Mouse (Mus musculus) liver (tissue): ENCODE measurements at regions not wholly inside any gene's neighbourhood (a gene's known extent, or its start where the extent isn't known, plus 50 kb on each side); places are given as distances from the start of the nearest gene placed in this dataset.

Source experiments
- DNase-seq: peaks from one replicate; pipeline ENCODE4 v3.0.0-alpha.2; 2020; ENCODE audit warnings: mixed read lengths

DNA sequence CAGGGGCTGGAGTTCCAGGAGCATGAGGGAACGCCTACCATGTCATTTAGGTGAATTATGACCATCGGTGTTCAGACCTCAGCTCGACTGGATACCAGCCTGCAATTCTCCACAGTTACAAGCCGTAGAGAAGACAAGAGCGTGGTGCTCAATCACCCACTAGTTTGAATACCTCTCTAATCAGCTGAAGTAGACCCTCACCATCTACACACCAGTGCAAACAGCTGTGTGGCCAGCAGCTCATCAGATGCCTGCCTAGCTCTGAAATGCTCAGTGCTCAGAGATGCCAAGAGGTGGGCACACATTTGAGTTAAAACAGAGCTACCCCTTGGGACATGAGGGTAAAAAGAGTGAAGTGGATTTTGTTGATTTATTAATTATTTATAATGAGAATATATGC, 660.2 kb downstream of the Magi1 start:
- DNase-seq = no peak

DNA sequence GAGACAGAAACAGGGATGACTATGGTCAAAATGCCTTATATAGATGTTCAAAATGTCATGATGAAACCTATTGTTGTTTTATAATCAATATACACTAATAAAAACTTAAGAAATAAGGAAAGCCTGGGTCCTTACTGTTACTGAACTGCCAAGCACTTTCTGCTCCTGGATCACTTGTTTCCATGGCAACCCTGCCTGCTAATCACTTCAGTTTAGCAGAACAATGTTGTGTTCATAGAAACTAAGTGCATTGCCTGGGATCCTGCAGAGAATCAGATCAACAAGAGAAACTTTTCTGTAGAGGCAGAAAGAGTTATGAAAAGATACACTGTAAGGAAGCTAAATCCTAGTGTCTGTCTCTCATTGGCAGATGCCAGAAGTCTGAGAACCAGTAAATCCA, 666.8 kb downstream of the Magi1 start:
- DNase-seq = no peak

DNA sequence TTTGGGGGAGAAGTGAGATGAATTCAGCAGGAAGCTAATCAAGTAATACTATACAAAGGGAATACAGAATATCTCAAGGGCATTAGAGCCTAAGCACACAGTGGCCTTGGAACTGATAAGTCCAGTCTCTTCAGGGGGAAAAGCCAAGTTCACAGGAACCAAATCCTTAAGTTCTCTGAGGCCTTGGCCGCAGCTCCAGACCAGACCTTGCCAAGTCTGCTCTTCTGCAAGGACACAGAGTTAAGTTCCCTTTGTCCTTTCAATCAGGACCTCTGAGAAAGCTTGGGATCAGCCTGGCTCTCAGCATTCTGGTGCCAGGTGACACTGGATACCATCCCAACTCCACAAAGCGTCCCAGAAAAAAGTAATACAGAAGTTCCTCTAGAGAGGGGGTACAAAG, 657.1 kb upstream of the Adamts9 start:
- DNase-seq = no peak

DNA sequence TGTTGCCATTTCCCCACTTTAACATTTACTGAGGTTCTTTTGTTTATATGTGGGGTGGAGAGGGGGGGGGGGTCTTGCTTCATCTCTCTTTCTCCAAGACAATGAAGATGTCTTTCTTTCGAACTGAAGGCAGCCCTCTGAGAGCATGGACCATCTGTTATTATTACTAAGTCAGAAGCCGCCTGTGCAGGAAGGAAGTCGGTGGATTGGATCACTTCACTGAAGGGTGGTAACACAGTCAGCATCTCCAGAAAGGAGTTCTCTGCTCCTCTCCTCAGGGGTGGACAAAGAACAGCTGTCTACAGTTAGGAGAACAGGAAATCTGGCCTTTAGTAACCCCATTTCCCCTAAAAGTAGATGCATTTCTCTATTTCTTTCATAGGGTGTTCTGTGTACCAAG, 656.1 kb upstream of the Adamts9 start:
- DNase-seq = no peak

DNA sequence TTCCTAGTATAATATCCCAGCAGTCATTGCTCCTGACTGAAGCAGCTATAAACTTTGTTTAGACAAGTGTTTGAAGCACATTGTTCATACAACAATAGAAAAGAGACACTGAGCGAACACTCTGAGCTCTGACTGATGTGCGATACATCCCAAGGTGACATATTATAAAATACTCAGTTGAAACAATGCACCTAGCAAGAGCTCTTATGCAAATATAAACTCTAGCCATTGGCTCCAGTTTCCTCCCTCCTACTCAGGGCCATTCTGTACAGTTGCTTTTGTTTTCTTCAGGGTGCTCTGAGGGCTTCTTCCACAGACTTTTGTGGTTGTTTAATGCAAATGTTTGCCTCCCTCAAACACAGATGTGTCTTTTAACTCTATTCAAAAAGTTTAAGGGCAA, 646.6 kb upstream of the Adamts9 start:
- no peak for DNase-seq

DNA sequence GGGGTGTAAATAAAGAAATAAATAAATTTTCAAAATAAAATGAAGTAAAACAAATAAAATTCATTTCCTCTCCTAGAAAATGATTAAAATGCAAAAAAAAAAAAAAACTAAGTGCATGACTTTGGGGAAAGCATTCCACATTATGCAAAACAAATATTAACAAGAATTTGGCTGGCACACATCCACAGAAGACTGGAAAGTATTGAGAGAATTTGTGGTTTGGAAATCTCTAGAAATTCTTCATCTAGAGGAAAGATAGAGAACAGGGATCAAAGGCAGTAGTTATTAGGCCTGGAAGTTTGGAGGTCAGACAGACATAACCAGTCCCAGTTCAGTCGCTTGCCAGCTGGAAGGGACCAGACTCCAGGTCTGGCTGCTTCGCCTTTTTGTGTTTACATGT, 643.6 kb upstream of the Adamts9 start:
- no peak for DNase-seq

DNA sequence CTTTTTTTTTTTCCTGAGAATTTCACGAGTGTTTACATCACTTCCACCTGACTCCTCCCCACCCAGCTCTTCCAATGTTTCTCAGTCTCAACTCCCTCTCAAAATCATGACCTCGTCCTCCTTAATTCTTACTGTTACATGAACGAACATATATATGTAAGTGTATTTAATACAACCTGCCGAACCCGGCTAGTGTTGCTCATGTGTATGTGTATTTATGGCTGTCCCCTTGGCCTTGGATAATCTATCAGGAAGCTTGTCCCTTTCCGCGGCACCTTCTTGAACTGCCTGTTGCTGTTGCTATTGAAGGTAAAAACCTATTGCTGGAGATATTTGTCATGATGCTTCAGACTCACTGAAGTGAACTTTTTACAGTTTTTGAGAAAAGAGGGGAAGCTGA, 637.8 kb upstream of the Adamts9 start:
- no peak for DNase-seq

DNA sequence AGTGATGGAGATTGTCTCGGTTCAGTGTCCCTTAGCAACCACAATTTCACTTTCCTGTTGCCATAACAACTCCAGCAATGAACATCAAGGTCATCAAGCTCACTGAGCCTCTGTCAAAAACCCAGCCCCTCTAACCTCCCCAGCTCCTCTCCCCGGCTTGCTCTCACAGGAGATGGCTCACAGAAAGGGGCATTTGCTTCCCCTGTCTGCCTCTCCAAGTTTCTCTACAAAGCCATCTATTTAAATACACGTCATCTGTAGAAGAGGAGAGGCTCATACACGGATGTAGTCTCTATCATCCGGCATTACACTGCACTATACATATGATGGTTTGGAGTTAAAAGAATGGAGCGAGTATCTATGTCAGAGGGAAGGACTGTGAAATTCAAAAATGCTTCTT, 637.4 kb upstream of the Adamts9 start:
- DNase-seq = no peak

DNA sequence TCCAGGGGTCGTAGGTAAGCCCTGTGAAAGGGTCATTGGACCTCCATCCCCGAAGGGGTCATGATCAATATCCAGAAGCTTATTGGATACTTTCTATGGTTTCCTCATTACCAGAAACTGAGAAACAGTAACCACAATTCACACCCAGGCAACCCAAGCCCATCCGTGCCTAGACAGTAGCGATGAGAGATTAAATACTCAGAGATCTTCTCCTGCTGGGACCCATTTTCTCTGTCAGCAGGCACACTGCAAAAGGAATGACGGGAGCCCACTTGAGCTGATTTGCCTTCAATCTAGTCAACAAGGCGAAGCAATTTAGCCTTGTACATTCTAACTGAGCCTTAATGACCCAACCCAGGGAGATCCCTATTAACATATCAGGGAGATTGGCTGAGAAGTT, 632.0 kb upstream of the Adamts9 start:
- no peak for DNase-seq

DNA sequence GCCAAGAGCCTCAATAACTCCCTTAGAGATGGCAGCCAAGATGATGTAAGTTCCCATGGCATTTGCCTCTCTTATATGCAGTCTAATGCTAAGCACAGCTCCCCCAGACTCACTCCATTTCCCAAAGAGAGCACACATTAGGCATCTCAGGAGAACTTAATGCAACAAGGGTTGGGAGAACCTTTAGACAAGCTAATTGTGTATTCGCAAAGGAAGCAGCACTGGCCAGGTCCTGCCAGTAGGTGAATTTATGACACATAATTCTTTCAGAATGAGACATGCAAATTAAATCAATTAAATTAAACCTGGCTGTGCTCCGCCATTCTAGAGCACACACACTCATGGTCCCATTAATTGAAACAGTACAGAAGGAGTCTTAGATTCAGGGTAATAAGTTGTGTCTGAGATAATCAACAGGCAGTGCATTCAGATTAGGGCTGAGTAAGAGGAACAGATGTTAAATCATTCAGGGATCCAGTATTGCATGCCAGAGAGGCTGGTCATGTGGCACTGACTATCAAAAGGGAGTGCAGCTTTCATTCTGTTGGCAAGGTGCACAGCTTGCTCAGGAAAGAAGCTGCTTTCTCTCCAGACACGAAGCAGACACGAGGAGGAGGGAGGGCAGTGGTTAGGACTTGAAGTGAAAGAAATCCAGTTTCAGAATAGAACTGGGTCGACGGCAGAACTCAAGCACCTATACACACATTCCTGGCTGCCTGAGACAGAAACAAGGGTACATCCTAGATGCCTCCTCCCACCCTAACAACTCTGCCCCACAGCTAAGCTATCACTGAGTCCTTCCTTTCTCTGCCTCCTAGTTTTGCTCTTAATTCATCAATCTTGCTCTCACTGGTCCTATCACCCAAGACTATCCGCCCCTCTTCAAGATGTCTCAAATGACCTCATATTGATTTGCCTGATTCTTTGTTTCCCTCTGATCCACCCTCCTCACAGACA, 630.7 kb upstream of the Adamts9 start:
- no peak for DNase-seq

DNA sequence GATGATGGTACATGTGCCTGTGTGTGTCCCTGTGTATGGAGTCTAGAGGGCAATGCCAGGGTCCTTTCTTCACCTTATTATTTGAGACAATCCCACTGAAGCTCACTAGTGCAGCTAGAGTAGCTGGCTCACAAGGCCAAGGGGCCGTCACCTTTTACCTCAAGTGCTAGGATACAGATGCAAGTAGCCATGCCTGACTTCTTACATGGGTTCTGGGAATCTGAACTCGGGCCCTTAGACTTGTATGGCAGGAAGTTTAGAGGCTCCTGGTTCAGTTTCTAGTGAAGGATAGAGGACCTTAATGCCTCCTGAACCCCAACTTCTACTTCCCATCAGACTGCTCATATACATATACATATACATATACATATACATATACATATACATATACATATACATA, 626.6 kb upstream of the Adamts9 start:
- no peak for DNase-seq

DNA sequence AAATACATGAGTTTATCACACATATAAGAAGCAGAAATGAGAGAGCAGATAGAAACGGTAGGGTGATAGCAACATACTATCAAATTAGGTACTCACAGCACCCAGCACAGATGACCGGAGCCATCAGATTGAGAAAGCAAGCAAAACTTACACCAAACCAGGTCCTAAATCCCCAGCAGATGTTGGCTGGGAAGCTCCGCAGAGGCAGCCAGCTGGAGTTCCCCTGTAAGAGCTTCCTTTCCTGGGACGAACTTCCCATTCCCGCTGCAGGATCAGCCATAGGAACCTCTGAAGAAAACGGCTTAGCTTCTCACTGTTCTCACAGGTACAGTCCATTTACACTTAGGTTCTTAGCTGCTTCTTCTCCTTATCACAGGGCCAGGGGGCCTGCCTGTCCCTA, 625.9 kb upstream of the Adamts9 start:
- DNase-seq = no peak

DNA sequence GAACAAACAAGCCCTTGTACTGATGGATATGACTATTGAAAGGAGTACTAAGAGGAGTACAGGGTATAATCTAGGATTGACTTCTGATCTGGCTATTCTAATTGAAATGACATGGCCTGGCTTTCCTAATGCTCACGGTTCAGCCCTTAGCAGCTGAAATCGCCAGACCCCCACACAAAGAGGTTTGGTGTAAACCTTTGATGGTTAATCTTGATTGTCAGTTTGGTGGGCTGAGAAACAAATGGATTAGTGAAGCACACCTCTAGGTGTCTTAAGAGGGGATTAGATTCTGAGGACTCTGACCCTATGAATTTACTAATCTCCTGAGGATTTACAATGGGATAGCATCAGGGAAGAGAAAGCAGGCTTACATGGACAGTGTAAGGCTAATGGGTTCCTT, 623.4 kb upstream of the Adamts9 start:
- no peak for DNase-seq

DNA sequence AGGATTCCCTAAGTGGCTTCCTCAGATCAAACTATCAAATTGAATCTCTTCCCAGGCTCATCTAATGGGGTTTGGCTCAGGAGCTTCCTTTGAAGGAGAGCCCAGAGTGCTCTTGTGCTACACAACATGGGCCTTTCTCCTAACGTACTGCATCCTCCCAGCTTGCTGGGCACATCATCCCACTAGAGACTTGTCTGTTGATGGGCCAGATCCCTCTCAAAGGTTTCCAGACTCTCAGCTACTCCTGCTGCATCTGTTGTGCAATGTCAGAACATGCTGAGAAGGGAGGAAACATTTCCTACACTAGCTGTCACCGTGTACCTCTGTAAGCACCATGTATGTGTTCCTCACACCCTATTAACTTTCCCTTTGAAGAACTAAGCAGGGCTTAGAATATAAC, 605.0 kb upstream of the Adamts9 start:
- DNase-seq = no peak

DNA sequence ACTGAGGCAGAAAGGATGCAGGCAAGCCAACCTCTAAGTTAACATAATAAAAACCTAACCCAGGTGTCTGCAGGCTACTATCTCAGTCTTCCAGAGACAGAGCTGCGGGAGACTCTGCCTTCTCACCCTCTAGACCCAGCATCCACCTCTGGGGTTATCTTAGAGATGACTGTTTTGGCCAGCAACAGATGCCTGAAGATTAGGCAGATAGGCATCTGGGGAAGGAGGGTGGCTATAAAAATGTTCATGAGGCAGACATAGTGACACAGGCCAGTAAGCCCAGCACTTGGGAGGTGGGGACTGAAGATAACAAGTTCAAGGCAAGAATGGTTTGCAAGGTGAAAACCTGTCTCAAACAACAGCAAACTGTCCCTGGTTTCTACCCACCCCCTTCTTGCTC, 601.0 kb upstream of the Adamts9 start:
- DNase-seq = no peak

DNA sequence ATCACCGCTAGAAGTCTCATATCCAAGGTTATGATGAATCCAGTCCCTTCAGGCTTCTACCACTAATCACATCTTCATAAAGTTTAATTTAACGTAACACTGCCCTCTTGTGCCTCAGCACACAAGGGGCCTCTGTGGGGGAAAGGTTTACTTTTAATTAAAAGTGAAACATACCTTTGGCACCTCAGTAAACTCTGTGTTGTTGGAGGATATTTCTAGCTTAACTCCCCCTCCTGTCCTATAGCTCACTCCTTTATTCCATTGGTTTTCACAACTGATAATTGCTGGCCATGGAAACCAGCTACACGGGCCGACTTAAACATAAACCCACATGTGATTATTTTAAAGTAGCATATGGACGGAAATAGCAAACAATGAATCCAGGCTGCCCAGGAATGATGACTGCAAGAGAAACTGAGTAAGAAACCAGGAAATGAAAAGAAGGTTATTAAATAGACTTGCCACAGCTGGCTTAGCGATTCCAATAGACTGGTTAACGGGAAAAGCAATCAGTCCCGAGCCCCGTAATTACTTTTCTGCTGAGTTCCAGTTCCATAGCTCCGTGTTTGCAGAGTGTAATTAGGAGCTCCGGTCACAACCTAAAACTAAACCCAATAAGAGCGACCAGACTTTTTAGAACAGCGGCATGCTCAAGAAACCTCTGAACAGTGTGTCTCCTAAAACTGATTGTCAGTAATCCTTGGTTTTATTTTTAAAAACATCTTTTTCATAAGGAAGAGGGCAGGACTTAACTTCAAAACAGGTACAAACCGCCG, 600.2 kb upstream of the Adamts9 start:
- no peak for DNase-seq

DNA sequence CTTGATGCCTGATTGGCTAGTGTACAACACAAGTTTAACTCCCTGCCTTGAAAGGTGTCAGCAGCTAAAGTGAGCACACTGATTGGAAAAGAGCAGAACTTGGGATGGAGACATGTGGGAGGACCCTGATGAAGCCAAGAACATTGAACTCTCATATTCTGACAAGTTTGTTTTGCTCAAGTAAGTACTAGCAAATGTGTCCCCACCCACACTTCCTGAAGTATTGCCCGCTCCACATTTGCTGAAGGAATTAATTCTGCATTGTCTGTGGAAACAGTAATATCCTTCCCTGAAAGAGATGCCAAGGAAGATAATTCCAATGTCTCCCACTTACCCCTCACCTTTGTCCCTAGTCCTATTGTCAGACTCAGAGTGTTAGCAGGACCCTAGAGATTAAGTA, 596.3 kb upstream of the Adamts9 start:
- no peak for DNase-seq

DNA sequence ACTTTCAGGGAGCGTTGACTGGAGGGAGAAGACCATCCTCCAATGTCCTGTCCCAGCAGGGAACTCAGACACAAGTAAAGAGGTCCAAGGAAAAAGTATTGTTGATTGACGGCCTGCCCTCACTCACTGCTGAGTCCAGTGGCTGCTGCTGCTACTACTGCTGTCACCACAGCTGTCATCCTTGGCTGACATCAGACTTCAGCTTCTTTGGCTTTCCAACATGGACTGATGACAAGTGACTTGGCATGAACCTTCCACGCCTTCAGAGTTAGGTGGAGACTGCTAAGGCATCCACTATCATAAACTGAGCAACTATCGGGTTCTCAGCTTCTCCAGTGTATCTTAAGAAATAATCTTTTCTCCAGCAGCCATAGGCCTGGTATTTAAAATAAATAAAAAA, 595.9 kb upstream of the Adamts9 start:
- no peak for DNase-seq

DNA sequence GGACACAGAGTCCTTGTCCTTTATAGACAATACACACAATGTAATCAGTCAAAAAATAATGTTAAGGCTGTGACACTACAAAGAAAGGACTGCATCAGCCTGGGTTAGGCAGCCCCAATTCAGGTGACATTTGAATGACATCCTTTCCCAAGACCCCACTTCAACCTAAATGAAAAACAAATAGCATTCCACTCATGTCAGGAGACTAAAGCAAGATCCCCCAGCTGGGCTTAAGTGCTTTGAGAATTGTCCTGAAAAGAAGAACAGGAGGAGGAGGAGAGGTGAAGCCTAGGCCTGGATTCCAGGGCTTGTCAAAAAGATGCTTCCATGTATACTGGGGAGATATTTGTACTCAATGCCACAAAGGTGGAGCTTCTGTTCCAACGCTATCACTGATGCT, 594.7 kb upstream of the Adamts9 start:
- DNase-seq = no peak

DNA sequence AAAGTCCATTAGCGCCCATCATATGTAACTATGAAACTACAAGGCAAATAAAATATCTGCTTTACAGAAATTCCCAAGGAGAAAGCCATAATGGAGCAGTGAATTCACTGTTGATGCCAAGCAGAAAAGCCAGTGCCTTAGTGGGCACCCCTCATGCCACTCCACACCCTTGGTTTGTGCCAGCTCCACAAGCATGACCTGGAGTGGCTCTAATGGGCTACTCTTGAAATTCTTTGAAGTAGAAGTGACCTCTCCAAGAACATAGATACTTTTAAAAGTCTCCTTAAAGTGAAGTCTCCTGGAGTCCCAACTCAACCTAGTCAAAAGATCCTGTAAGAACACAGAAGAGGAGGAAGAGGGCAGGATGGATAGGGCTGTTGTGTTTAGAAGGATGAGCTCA, 593.8 kb upstream of the Adamts9 start:
- no peak for DNase-seq

DNA sequence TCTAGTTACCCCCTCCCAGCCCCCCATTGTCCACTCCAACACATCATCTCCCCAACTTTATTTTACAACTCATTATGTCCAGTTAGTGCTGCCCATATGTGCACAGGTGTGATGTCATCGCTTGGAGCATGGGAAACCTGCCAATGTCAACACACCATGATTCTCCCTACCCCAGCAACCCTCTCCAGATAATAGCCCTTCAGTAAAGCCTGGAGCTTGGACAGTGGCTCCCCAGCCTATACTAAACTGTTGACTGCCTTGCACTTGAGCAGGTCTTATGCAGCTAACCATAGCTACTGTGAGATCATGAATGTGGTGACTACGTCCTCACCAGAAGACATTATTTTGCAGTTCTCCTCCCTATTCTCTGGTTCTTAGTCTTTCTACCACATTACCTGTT, 570.5 kb upstream of the Adamts9 start:
- DNase-seq = no peak

DNA sequence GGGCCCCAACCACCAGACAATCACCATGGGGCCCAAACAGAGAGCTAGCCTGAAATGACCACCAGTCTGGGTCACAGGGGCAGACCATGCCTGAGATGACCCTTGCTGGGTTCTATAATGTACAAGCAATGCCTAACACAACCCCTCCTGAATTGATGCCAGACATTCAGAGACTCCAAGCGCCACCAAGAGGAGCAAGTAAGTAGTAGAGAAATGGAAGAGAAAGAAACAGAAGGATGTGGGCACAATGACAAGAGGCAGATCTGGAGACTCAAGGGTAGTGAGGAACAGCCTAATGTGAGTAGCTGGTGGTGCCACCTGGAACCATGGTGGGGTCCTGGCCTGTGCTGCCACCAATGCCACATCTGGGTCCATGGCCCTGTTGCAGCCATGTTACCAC, 566.6 kb upstream of the Adamts9 start:
- no peak for DNase-seq

DNA sequence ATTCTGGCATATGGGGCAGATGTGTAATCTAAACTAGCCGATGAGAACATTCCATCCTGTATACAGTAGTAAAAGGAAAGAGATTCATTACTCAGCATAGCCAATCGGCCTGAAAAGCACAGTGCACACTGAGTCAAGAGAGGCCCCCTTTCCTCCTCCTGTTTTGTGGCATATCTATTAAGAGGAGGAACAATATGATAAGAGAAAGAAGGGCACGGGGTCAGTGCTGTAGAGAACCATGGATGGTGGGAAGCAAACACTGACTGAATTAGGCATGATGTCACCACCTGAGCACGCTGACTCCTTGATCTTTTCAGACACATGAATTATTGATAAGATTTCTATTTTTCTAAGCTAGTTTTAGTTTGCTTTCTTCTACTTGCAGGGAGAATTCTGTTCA, 554.5 kb upstream of the Adamts9 start:
- no peak for DNase-seq

DNA sequence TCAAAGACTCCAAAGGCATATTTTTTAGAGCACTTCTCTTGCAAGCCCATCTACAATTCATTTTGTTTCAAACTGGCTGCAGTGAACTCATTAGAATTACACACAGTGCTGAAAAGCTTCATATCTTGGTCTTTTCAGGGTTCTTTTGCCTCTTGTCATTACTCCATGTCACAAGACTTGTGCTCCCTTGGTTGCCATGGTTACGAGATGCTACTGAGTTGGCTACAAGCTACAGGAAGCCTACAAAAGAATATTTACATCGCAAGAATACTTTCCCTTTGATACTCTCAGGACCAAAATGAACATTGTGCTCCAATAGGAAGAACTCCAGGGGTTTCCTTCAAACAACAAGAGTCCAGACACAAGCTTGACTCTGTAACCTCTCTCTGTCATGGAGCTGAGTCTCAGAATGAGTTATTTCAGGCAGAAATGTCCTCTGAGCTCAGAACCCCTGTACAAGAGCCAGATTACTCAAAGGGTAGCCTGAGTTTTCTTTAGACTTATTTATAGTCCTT, 545.2 kb upstream of the Adamts9 start:
- no peak for DNase-seq
